Mouse (Mus musculus) E14TG2a.4 (cell line): ENCODE measurements around the gene Matn1.

Source experiments
- CTCF ChIP-seq: conservative IDR thresholded peaks from 2 replicates; pipeline ENCODE4 v1.5.1; 2014; ENCODE audit warnings: low read length
- NANOG ChIP-seq: IDR thresholded peaks from 2 replicates; pipeline ENCODE4 v1.6.1; 2014; ENCODE audit warnings: borderline replicate concordance, low read length, mixed read lengths

DNA sequence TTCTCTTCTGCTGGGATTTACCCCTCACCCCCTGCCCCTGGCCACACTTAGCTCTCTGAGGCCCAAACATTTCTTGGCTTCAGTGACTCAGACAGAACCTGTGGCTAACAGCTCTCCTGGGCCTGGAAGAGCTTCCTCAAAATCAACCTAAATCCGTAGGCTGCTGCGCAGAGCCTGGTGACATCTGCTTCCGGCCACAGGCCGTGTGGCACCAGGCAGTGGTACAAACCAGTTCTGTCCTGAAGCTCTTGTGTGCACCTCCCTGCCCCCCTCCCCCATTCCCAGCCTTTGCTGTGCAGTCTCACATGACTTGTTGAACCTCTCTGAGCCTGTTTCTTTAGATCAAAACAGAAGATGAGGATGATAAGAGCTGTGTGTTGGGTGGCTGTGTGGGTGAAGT is 30.2 kb upstream of the Matn1 start:
- no peak for TF ChIP-seq CTCF
- TF ChIP-seq NANOG: no peak
